Mouse (Mus musculus): Measurements from ENCODE around the gene Elof1.
"Not testable (repeated sequence)": the region's sequence is repeated elsewhere in the genome, so short reads cannot be mapped to it uniquely, and the experiment has no call there.

Elof1 gene

DNA sequence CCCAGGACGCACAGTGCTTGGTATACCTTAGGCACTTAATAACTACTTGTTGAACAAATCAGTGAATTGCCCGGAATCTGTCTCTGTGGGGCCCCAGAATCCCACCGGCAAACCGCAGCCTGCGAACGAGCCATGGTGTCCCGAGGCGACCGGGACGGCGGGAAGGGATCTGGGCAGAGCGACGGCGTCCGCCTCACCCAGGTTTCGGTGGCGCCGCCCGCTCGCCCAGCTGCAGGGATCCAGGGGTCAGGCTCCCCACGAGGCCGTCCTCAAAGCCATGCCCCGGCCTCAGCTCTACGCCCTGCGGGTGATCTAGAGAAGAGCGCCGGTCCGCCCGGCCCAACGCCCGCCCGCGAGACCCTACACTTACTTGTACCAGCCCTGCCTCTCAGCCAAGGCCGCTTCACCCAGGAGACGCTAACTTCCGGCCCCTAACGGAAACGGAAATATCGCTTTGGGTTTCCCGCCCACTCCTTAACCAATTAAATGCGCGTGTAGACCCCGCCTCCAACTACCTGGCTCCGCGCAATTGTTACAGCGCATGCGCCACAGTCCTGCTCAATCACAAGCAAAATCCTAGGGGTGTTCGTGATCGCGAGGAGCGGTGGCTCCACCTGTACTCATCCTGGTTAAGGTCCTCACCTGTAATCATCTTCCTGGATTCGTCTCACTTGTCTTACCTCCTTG, at the start of gene Elof1:
Gene Elof1, minus strand, starts transcription at position 433 of the 687 bp plus-strand sequence.
- peak; percentile 96 to 97 for DNase-seq

DNA sequence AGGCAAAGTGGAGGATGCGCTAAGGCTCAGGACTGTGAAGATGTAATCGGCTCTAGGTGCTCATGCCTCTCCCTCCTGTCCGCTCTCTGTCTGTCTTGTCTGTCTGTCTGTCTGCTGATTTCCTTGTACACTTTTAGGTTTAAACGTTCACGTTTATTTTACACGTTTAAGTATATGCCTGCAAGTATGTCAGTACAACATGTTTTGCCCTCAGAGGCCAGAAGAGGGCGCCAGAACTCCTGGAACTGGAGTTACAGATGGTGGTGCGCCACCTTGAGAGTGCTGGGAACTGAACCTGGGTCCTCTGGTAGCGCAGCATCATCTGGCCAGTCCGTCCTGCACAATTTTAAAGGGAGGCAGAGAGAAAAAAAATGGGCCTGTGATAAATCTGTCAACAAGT, 49.7 kb upstream of the Elof1 start:
- no peak for DNase-seq

DNA sequence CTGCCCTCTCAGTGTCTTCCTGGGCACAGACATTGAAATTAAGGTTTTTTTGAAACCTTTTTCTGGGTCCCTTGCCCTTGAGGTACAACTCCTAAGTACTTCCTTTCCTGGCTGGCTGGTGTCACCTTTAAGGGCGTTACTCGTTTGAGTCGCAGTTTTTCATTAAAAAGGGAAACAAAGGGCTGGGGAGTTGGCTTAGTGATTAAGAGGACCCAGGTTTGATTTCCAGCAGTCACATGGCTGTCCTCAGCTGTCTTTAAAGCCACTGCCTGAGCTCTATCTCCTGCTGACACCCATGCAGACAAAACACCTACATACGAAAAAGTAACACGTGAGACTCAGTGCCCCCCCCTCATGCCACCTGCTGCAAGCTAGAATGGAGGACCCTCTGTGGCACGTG, 49.0 kb upstream of the Elof1 start:
- DNase-seq: no peak

DNA sequence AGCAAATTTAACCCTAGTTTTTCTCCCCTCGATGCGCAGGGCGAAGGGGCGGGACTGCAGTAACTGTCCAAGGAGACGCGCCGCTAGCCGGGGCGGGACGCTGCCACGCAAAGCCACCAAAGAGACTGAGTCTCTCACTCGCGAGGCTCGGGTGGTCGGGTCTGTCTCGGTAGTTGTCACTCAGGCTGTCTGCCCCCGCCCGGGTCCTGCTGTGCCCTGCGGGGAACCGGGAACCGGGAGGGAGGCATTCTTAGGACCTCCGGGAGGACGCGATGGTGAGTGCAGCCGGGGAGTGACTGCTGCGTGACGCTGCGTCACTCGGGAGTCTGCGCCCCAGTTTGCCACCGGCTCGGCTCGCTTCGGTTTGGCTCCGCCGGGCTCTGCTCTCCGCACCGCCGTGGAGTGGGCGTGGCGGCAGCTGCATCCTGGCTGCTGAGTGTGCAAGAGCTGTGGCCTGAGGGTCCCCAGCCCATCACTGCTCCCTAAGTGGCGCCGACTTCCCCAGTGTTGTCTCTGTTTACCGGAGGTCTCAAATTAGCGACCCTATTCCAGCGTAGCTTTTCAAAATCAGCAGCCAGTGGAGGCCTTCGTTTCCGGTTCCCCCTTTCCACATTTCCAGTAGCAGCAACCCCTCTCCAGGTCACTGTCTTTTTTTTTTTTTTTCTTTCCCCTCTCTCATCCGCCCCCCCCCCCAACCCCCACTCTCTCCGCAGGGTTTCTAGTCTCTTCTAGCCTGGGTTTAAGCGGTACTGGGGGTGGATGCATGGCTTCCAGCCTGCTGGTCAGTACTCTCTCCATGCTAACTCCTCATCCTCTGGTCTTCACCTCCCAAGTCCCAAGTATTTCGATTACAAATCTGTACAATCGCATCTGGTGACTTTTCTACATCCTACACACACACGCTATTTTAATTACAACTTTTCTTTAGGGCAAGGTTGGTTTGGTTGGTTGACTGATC, 48.0 kb upstream of the Elof1 start:
- DNase-seq: peak; percentile 34 to 44

DNA sequence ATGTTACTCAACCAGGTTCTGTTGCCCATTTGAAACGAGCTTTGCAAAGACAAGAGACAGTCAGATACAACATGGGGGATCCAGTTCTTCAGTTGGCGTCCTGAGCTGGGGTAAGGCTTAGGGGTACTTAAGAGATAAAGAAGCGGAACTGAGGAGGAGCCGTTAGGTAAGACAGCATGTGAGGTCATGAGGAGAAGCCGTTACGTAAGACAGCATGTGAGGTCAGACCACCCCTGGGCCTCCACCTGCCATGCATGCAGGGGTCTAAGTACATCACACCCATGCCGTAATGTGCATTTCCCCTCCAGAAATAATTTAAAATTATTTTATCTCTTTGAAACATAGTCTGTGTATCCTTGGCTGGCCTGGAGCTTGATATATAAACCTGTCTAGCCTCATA, 45.9 kb upstream of the Elof1 start:
- DNase-seq: no peak

DNA sequence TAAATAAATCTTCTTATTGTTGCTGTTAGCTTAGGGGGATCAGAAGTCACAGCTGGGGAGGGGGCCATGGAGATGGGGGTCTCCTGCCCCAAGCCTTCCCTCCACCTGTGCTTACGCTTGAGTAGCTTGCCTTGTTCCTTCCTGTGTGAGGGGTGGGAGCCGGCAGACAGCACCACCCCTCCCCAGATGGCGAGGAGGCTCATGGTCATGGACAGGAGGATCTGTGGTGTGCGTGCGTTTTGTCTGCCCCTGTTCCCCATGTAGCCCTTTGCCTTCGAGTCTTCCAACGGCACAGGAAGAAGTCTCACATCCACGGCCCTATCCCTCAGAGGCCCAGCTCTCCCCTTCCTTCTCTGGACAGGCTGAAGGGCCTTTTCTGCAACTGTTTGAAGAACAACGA, 45.3 kb upstream of the Elof1 start:
- DNase-seq: no peak

DNA sequence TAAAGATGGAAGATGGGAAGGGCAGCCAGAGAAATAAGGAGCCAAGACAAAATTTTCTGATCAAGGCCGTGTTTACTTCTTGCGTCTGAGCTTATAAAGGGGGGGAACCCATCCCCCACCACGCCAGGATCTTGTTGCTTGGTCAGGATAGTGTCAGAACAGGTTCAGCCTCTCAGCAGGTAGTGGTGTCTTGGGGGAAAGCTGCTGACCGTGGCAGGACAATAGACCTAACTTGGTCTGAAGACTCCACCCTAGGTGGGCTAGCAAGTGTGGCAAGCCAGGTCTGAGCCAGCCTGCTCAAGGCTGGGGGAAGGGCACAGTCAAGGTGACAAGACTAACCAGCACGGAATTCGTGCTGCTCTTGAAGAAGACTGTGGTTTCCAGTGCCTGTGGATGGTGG, 44.3 kb upstream of the Elof1 start:
- DNase-seq: no peak

DNA sequence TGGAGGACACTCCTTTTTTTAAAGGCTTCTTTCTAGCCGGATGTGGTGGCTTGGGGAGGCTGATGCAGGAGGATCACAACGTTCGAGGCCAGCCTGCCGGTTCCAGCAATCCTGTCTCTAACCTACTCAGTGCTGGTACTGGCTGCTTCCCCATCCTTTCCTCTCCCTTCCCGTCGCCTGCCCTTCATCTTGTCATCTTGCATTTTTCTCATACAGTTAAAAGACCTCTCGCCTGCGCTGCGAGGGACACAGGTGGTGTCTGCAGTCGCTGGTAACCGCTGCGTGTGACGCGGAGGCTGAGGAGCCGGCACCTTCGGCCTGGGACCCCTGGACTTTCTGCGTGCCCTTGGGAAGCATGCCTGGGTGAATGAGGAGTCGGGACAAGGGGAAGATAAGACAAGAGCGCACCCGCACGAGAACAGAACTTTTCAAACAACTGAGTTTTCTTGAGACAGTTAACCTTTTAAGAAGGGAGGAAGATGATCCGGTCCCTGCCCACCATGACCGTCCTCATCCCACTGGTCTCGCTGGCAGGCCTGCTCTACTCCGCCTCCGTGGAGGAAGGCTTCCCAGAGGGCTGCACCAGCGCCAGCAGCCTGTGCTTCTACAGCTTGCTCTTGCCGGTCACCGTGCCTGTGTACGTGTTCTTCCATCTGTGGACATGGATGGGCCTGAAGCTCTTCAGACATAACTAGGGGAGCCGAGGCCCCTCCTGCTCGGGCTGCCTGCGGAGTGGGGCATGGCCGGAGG, 40.7 kb upstream of the Elof1 start:
- no peak for DNase-seq

DNA sequence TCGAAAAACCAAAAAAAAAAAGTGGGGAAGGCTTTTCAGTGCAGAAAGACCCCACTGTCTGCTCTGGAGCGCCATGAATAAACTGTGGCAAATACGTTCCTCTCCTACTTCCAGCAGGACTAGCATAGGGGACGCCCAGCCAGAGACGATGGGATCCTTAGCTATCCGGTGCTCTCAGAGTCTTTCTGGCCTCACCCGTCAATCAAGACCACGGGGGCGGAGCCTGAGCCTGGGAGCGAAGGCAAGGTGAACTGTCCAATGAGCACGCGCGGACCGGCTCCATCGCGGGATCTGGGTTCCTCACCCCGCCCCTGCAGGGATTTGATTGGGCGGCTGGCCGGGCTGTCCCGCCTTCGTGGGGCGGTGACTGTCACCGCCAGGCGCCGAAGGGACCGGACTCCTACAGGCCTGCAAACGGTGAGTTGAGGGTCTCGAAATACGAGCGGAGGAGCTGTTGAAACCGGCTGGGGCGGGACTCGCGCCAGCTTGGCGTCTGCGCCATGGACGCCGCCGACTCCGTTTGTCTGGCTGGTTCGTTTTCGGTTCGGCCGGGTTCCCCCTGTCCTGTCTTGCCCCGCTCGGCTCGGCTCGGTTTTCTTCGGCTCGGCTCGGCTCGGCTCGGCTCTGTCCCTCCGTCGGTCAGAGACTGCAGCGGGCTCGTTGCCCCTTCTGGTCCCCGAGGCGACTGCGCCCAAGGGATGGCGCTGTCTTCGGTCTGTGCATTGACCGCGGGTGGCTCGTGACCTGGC, 39.7 kb upstream of the Elof1 start, which contains the start of gene Pigyl:
Gene Pigyl, plus strand, starts transcription at position 350 of the 749 bp plus-strand sequence.
- peak; percentile 100 for DNase-seq

DNA sequence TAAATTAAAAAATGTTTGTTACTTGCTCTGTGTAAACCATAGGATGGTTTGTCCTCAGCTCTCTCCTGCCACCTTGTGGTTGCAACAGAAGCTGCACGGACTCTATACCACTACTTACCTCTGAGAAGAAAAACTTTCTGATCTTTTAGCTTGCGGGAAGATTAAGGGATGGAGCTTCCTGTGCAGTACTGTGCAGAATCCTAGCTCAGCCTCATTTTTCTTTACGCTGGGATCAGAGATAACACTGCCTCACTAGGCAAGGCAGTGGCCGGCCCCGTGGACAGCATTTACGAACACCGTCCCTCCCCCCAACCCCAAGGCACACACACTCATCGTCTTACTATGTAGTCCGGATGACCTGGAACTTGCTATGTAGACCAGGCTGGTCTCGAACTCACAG, 38.6 kb upstream of the Elof1 start:
- peak; percentile 73 to 74 for DNase-seq

DNA sequence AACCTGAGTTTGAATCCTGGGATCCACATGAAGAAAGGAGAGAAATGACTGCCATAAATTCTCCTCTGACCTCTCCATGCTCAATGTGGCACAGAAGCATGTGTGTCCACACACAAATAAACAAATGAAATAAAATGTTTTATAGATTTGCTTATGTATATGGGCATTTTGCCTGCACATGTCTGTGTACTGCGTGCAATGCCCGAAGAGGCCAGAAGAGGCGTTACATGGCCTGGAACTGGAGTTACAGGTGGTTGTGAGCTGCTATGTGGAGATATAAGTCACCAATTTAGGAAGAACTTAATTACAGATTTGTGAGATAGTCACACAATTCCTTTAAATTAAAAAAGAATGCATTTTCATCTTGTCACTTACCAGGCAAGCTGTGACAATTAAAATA, 36.8 kb upstream of the Elof1 start:
- DNase-seq: no peak

DNA sequence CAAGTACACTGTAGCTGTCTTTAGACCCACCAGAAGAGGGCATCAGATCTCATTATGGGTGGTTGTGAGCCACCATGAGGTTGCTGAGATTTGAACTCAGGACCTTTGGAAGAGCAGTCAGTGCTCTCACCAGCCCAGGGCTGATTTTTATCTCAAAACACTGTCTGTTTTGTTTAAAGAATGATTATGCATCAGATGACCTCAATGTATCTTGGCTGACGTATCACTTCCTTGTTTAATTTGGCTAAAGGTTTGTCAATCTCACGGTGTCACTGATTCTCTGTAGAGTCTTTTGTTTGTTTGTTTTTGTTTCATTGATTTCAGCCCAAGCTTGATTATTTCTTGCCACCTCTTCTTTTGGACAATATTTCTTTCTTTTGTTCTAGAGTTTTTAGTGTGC, 34.0 kb upstream of the Elof1 start:
- DNase-seq: no peak

DNA sequence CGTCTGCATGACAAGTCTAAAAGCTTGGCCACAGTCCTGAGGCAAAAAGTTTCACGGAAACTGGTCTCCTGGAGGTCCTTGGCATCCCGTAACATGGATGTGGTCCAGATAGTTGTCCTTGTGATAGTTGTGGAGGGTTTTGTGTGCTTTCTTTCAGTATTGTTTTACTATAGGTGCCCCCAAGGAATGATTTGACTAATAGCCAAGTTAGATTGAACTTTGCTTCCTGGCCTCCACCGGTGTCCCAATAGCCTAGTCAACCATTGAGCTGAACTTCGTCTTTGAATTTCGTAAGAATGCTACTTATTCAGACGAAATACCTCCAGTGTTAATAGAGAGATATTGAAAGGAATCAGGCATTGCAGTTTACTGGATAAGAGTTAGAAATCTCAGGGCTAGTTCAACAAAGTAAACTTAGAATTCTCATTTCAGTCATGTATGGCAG, 33.3 kb upstream of the Elof1 start:
- DNase-seq: not testable (repeated sequence)

DNA sequence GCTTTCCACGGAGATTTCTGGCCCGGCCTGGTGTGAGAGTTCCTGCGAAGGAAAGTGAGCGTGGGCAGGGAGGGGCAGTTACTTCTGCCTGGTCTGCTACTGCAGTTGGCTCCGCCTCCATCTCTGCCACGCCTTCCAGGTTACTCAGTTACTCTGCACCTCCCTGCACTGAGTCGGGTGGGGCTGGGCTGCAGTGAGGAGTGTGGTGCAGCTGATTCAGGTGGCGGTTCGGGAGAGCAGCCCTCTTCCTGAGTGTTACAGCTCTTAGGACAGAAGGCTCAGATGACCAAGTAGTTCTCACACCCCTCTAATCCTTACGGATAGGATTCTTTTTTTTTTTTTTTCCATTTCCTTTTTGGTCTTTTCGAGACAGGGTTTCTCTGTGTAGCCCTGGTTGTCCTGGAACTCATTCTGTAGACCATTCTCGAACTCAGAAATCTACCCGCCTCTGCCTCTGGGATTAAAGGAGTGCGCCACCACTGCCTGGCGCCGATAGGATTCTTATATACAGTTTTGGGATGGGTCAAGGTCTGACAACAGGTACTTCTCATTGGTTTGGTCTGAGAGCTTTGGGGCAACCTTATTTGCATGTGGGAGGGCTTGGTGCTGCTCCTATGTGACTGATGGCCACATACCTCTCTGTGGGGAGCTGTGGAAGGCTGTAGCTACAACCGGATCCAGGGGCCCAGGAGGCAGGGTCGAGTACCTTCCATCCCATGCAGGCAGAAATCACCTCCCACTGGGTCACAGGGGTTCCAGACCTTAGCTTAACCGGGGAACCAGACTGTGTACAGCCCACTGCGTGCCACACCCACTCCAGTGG, 32.7 kb upstream of the Elof1 start:
- peak; percentile 52 to 71 for DNase-seq

DNA sequence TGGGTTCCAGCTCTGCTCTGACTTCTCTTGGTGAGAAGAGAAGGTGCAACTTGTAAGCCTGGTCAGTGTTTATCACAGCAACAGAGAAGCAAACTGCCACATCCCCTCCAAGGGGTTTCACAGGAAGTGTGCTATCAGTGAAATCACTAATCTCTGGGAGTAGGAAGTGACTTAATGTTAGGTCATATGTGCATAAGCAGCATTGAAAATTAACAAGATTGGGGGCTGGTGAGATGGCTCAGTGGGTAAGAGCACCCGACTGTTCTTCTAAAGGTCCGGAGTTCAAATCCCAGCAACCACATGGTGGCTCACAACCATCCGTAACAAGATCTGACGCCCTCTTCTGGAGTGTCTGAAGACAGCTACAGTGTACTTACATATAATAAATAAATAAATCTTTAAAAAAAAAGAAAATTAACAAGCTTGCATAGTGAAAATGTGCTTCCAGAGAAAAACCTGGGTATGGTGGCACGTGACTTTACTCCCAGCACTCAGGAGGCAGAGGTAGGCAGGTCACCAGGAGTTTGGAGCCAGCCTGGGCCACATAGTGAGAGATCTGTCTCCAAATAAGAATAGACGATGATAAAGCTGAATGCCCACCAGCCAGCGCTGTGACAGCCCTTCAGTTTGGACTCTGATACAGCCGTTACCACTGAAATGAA, 27.5 kb upstream of the Elof1 start:
- no peak for DNase-seq

DNA sequence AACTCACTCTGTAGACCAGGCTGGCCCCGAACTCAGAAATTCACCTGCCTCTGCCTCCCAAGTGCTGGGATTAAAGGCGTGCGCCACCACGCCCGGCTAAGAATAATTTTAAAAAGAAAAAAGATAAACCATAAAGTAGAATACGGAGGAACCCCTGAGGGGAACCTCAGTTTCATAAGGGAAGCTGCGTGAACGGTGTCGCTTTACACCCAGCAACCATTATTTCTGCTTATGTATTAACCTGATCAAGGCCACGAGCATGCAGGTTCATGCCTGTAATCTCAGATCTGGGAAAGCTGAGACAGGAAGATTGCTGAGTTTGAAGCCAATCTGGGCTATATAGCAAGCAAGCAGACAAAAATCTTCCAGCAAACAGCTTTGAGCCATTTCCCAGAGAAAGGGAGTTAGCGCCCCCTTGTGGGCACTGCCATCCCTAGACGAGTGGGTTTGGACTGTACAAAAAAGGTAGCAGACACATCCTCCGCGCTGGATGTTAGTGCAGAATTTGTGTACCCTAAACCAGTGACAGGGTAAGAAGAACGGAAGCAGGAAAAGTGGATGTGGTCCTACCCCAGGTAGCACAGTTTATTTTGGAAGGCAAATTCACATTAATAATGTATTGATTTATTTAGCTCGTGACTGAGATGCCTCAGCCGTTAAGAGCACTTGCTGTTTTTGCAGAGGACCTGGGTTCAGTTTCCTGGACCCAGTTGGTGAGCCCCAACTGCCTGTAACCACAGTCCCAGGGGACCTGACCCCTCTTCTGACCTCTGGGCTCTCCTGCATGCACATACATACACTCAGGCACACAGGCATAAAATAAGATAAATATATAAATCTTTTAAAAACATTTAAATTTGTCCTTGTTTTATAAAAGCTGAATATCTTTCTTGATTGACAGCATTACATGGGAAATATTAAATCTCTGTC, 26.4 kb upstream of the Elof1 start:
- DNase-seq: peak; percentile 83 to 94

DNA sequence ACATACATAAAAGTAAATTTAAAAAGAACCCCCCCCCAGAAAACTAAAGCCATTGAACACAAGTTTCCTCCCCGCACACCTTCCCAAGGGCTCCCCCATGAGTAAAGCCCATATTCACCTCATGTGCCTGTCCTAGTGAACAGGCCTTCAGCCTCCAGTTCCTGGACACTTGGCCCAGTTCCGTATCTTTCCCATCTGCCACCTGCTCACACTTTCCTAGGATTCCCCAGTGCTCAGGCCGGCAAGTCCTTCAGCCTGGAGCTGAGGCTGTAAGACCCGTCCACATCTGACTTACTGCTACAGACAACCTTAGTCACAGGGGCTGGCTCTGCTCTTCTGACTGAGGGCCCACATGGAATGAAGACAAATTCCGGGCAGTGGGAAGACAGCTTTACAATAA, 22.8 kb upstream of the Elof1 start:
- no peak for DNase-seq

DNA sequence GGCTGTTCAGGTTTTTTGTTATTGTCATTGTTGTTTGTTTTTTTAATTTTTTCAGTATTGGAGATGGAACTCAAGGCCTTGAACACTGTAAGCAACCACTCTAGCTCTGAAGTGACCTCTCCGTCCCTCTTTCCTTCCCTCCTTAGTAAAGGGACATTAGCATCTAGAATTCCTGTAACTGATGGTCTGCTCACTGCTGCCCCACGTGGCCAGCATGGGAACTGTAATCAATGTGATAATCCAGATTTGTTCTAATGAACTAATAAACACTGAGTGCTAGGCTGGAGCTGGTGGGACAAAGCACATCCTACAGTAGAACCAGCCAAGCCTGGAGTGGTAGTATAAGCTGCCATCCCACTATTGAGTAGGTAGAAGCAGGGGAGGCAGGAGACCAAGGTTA, 21.5 kb upstream of the Elof1 start:
- DNase-seq: peak in 1 of 2 experiments; percentile 59

DNA sequence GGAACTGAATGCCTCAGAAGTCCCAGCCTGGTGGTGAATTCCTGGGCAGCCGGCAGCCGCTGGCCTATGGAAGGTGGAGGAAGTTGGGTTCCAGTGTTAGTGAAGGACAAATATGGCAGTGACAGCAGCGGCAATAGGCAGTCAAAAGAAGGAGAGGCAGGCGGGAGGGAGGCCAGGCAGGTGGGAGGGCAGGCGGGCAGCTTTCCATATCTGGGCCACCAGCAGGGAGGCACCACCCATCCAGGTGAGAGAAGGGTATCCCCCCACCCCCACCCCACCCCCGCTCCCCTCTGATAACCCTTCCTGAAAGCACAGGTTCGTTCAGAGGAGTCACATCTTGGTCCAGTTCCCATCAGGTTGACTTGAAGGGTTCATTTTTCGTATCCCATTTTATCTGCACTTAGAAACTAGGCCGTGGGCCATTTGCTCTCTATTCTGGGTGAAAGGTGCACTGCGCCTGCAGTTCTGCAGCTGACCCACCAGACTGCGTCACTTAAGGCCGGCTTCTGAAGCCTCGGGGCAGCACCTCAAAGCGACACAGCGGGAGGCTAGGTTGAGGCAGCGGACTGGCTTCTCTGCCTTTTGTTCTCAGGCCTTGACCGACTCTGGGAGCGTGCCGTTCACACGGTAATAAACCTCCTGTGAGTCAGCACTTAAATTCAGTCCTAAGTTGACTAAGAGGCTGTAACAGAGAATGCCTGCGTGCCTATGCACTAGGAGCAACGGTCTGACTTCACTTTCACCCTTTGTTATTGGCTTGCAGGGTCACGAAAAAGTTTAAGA, 20.0 kb upstream of the Elof1 start:
- no peak for DNase-seq

All from kidney, postnatal 25 days (tissue).